Mouse (Mus musculus) kidney, postnatal 0 days (tissue): ENCODE measurements around the gene Chst2. TPM values are rescaled to one million over a fixed set of nuclear protein-coding genes. Genes with fewer than 3 reads are reported as not detected.
A peak's percentile ranks its signal among the peaks of the same experiment; 100 is the strongest.

Experiments used
- ATAC-seq: fragments of 200-750 bp; cut with Nextera tagmentation; replicated peaks from 2 replicates; pipeline ENCODE4 v1.8.0; 2017; ENCODE audit warnings: low read depth, moderate number of reproducible peaks, moderate TSS enrichment, moderate library complexity; ENCODE audit not compliant: low FRiP score
- DNase-seq: peaks from one replicate; pipeline ENCODE4 v3.0.0-alpha.2; 2016; ENCODE audit warnings: low spot score
- H3K27ac ChIP-seq: fragments of 300-500 bp; sonication (generic); 2 replicates; pipeline ENCODE4 v1.5.1; 2014; ENCODE audit warnings: mild to moderate bottlenecking
- H3K27me3 ChIP-seq: fragments of 300-500 bp; sonication (generic); 2 replicates; pipeline ENCODE4 v1.6.1; 2014; ENCODE audit warnings: low read length, mixed read lengths; ENCODE audit not compliant: insufficient read depth
- H3K36me3 ChIP-seq: fragments of 300-500 bp; sonication (generic); 2 replicates; pipeline ENCODE4 v1.6.1; 2014; ENCODE audit warnings: low read length, mixed read lengths; ENCODE audit not compliant: insufficient read depth
- H3K4me1 ChIP-seq: fragments of 300-500 bp; sonication (generic); replicated peaks from 2 replicates; pipeline ENCODE4 v1.6.1; 2014; ENCODE audit warnings: antibody characterized with exemption, low read length, mixed read lengths; ENCODE audit not compliant: insufficient read depth
- H3K4me2 ChIP-seq: fragments of 300-500 bp; sonication (generic); 2 replicates; pipeline ENCODE4 v1.6.1; 2014; ENCODE audit warnings: mild to moderate bottlenecking, low read length, moderate library complexity, mixed read lengths
- H3K4me3 ChIP-seq: fragments of 300-500 bp; sonication (generic); replicated peaks from 2 replicates; pipeline ENCODE4 v1.5.1; 2014; ENCODE audit warnings: low read depth, low read length
- H3K9ac ChIP-seq: fragments of 300-500 bp; sonication (generic); 2 replicates; pipeline ENCODE4 v1.6.1; 2014; ENCODE audit warnings: low read depth, low read length
- H3K9me3 ChIP-seq: fragments of 300-500 bp; sonication (generic); replicated peaks from 2 replicates; pipeline ENCODE4 v1.6.1; 2016; ENCODE audit warnings: low read length, inconsistent platforms, mixed read lengths
- CTCF ChIP-seq: IDR thresholded peaks from 2 replicates; pipeline ENCODE4 v1.5.1; 2016; ENCODE audit warnings: antibody characterized with exemption, low read depth, mild to moderate bottlenecking, moderate library complexity
- WGBS: fragments of 180-500 bp; shearing (Covaris S2); extraction: QIAGEN DNeasy Blood & Tissue Kit; methylation state at CpG from one replicate; pipeline ENCODE4 v1.1.7; 2014; 5-methylcytosine and 5-hydroxymethylcytosine counted together
- polyA plus RNA-seq: library from polyadenylated mRNA; unstranded; fragments of >200 nt; fragmentation: Nextera tagmentation; extraction: Ambion mirVana; gene quantifications from 2 replicates; pipeline ENCODE4 v1.2.1, GENCODE M21; 2015

The Chst2 gene
- 4.8 and 5.5 TPM in 2 replicates for polyA plus RNA-seq

GRCm38 (mm10) chr9:95406571-95407561 lies at the start of gene Chst2:
Chst2 (minus strand) TSS chr9:95406722.
- peak; percentile 95 for DNase-seq
- H3K9me3 ChIP-seq, result no peaks in the 10 kb centered on the region
- H3K27ac ChIP-seq, result peak within 1 kb of the TSS; percentile 92
- peak; percentile 89 for ATAC-seq
- WGBS, result under 1% methylated on average over 97 of the region's 102 CpGs
- 0 out of 2 replicates have a peak, but pooled peaks have one; percentile 17 for TF ChIP-seq CTCF
- H3K4me2 ChIP-seq, result peak within 1 kb of the TSS; percentile 96
- no peaks in the 10 kb centered on the region for H3K27me3 ChIP-seq
- H3K4me3 ChIP-seq, result peak within 1 kb of the TSS; percentile 66
- peak within 1 kb of the TSS; percentile 63 for H3K9ac ChIP-seq
- H3K4me1 ChIP-seq, result peaks cover 16% of the 10 kb centered on the region
- H3K36me3 ChIP-seq, result no peaks in the 10 kb centered on the region

GRCm38 (mm10) chr9:95451931-95452330 lies 45.4 kb upstream of the Chst2 start:
- Histone ChIP-seq H3K36me3 (peaks cover 4% of the 10 kb centered on the region; the same call in 1 of the 2 replicates), H3K4me1 (no peaks in the 10 kb centered on the region), H3K9ac (no peak overlapping the region), H3K27ac (no peak overlapping the region), H3K9me3 (no peaks in the 10 kb centered on the region), H3K4me3 (no peak overlapping the region), H3K27me3 (no peaks in the 10 kb centered on the region), H3K4me2 (no peak overlapping the region)
- 52% methylated on average over 3 of the region's 3 CpGs for WGBS
- no peak for ATAC-seq
- no peak for TF ChIP-seq CTCF
- DNase-seq, result no peak

- no peak overlapping the region for H3K27ac ChIP-seq
Observed at GRCm38 (mm10) chr9:95450586-95450985, 44.1 kb upstream of the Chst2 start.

GRCm38 (mm10) chr9:95442321-95442731 lies 35.8 kb upstream of the Chst2 start:
- Histone ChIP-seq H3K4me1 (no peaks in the 10 kb centered on the region), H3K36me3 (no peaks in the 10 kb centered on the region), H3K27ac (no peak overlapping the region), H3K4me3 (no peak overlapping the region), H3K9me3 (no peaks in the 10 kb centered on the region), H3K27me3 (no peaks in the 10 kb centered on the region), H3K9ac (no peak overlapping the region), H3K4me2 (peak overlapping the region; percentile 36)
- ATAC-seq (peak; percentile 71), DNase-seq (peak; percentile 81)
- 6% methylated on average over 13 of the region's 13 CpGs for WGBS
- peak; percentile 43; the same call in 1 of the 2 replicates for TF ChIP-seq CTCF

More at GRCm38 (mm10) chr9:95450586-95450985, 44.1 kb upstream of the Chst2 start:
- H3K9ac ChIP-seq, result no peak overlapping the region
- DNase-seq, result no peak
- ATAC-seq, result no peak
- H3K4me2 ChIP-seq, result no peak overlapping the region
- no peak for TF ChIP-seq CTCF
- no peak overlapping the region for H3K4me3 ChIP-seq
- H3K4me1 ChIP-seq, result no peaks in the 10 kb centered on the region
- no peaks in the 10 kb centered on the region for H3K36me3 ChIP-seq
- 94% methylated on average over 8 of the region's 8 CpGs for WGBS
- H3K27me3 ChIP-seq, result no peaks in the 10 kb centered on the region
- no peaks in the 10 kb centered on the region for H3K9me3 ChIP-seq

GRCm38 (mm10) chr9:95437883-95438282 lies 31.4 kb upstream of the Chst2 start:
- 66% methylated on average over 9 of the region's 9 CpGs for WGBS
- Histone ChIP-seq H3K36me3 (no peaks in the 10 kb centered on the region), H3K27ac (no peak overlapping the region), H3K9ac (no peak overlapping the region), H3K27me3 (no peaks in the 10 kb centered on the region), H3K4me2 (no peak overlapping the region), H3K4me1 (no peaks in the 10 kb centered on the region), H3K4me3 (no peak overlapping the region), H3K9me3 (no peaks in the 10 kb centered on the region)
- DNase-seq (peak; percentile 29), ATAC-seq (no peak)
- no peak for TF ChIP-seq CTCF

GRCm38 (mm10) chr9:95436294-95436613 lies 29.7 kb upstream of the Chst2 start:
- Histone ChIP-seq H3K9ac (no peak overlapping the region), H3K4me2 (no peak overlapping the region), H3K36me3 (no peaks in the 10 kb centered on the region), H3K27ac (no peak overlapping the region), H3K4me1 (no peaks in the 10 kb centered on the region), H3K9me3 (no peaks in the 10 kb centered on the region), H3K4me3 (no peak overlapping the region), H3K27me3 (no peaks in the 10 kb centered on the region)
- DNase-seq, result no peak
- WGBS, result 72% methylated on average over 4 of the region's 4 CpGs
- no peak for TF ChIP-seq CTCF
- ATAC-seq, result no peak
